Mouse (Mus musculus) MEL (cell line): ENCODE results near the gene Tarbp2. TPM values are rescaled to one million over a fixed set of nuclear protein-coding genes. Genes with fewer than 3 reads are reported as not detected.

Experiments
- DNase-seq: peaks from one replicate; pipeline ENCODE4 v3.0.0; 2011; ENCODE audit warnings: low read depth, low spot score
- H3K27ac ChIP-seq: 2 replicates; pipeline ENCODE4 v1.5.1; 2012; ENCODE audit warnings: low read depth, mild to moderate bottlenecking, control low read depth, low read length, moderate library complexity; ENCODE audit not compliant: control insufficient read depth
- H3K27me3 ChIP-seq, 2 experiments: fragments of 150-350 bp in 1 of 2; sonication (generic) in 1 of 2; 2 replicates each; pipeline ENCODE4 v1.6.1; 2012; ENCODE audit warnings: low read length in 2 of 2, mild to moderate bottlenecking in 2 of 2, improper control_type of control experiment in 1 of 2, moderate library complexity in 1 of 2; ENCODE audit not compliant: insufficient read depth in 2 of 2, control insufficient read depth in 1 of 2
- H3K36me3 ChIP-seq, 2 experiments: 2 replicates each; pipeline ENCODE4 v1.6.1; 2012 to 2014; ENCODE audit warnings: low read length in 2 of 2, improper control_type of control experiment in 1 of 2, inconsistent platforms in 1 of 2, mild to moderate bottlenecking in 1 of 2; ENCODE audit not compliant: insufficient read depth in 2 of 2, control insufficient read depth in 1 of 2
- H3K4me1 ChIP-seq, 2 experiments: fragments of 150-350 bp in 1 of 2; sonication (generic) in 1 of 2; 2 replicates each; pipeline ENCODE4 v1.6.1; 2012; ENCODE audit warnings: low read length in 2 of 2, improper control_type of control experiment in 1 of 2, mild to moderate bottlenecking in 1 of 2; ENCODE audit not compliant: insufficient read depth in 2 of 2, control insufficient read depth in 1 of 2
- H3K4me3 ChIP-seq, 2 experiments: fragments of 150-350 bp in 1 of 2; sonication (generic) in 1 of 2; 2 replicates each; pipeline ENCODE4 v1.5.1; 2012; ENCODE audit warnings: low read depth in 2 of 2, low read length in 2 of 2, mild to moderate bottlenecking in 2 of 2, moderate library complexity in 2 of 2, control low read depth in 1 of 2, improper control_type of control experiment in 1 of 2; ENCODE audit not compliant: control insufficient read depth in 1 of 2, insufficient read depth in 1 of 2
- H3K79me2 ChIP-seq: 2 replicates; pipeline ENCODE4 v1.6.1; 2012; ENCODE audit warnings: mild to moderate bottlenecking, low read length, moderate library complexity; ENCODE audit not compliant: control insufficient read depth, poor library complexity, insufficient read depth
- H3K9ac ChIP-seq: 2 replicates; pipeline ENCODE4 v1.6.1; 2012; ENCODE audit warnings: low read depth, mild to moderate bottlenecking, control low read depth, low read length, moderate library complexity; ENCODE audit not compliant: control insufficient read depth, poor library complexity, severe bottlenecking
- H3K9me3 ChIP-seq: fragments of 150-350 bp; sonication (generic); replicated peaks from 2 replicates; pipeline ENCODE4 v1.6.1; 2012; ENCODE audit warnings: mild to moderate bottlenecking, low read length, improper control_type of control experiment, moderate library complexity; ENCODE audit not compliant: insufficient read depth
- CHD1 ChIP-seq: IDR thresholded peaks from 2 replicates; pipeline ENCODE4 v1.6.1; 2012; ENCODE audit warnings: low read depth, mild to moderate bottlenecking, inconsistent platforms, low read length, improper control_type of control experiment
- CHD2 ChIP-seq: IDR thresholded peaks from 2 replicates; pipeline ENCODE4 v1.6.1; 2011; ENCODE audit warnings: low read length, improper control_type of control experiment
- CTCF ChIP-seq, 3 experiments: IDR thresholded peaks in 2 of 3; conservative IDR thresholded peaks in 1 of 3; 2 replicates each; pipeline ENCODE4 v1.5.1; 2011 to 2012; ENCODE audit warnings: low read length in 3 of 3, low read depth in 2 of 3, mild to moderate bottlenecking in 2 of 3, improper control_type of control experiment in 1 of 3, inconsistent platforms in 1 of 3, mixed read lengths in 1 of 3, moderate library complexity in 1 of 3; ENCODE audit not compliant: control insufficient read depth in 1 of 3, insufficient read depth in 1 of 3, poor library complexity in 1 of 3, severe bottlenecking in 1 of 3
- E2F4 ChIP-seq: IDR thresholded peaks from 2 replicates; pipeline ENCODE4 v1.6.1; 2011; ENCODE audit warnings: low read depth, low read length, improper control_type of control experiment, borderline replicate concordance
- GABPA ChIP-seq: IDR thresholded peaks from 2 replicates; pipeline ENCODE4 v1.6.1; 2012; ENCODE audit warnings: low read depth, mild to moderate bottlenecking, inconsistent platforms, low read length, improper control_type of control experiment, moderate library complexity
- GATA1 ChIP-seq: IDR thresholded peaks from 2 replicates; pipeline ENCODE4 v1.6.1; 2011; ENCODE audit warnings: low read depth, low read length, improper control_type of control experiment
- MAFK ChIP-seq: IDR thresholded peaks from 2 replicates; pipeline ENCODE4 v1.6.1; 2011; ENCODE audit warnings: low read depth, mild to moderate bottlenecking, low read length, improper control_type of control experiment, borderline replicate concordance
- MAX ChIP-seq: IDR thresholded peaks from 2 replicates; pipeline ENCODE4 v1.6.1; 2011; ENCODE audit warnings: low read length, improper control_type of control experiment
- MAZ ChIP-seq: IDR thresholded peaks from 2 replicates; pipeline ENCODE4 v1.6.1; 2012; ENCODE audit warnings: low read depth, mild to moderate bottlenecking, inconsistent platforms, low read length, improper control_type of control experiment
- MXI1 ChIP-seq: IDR thresholded peaks from 2 replicates; pipeline ENCODE4 v1.6.1; 2011; ENCODE audit warnings: mild to moderate bottlenecking, low read depth, low read length, improper control_type of control experiment
- MYB ChIP-seq: IDR thresholded peaks from 2 replicates; pipeline ENCODE4 v1.6.1; 2011; ENCODE audit warnings: mild to moderate bottlenecking, low read depth, low read length, improper control_type of control experiment
- MYC ChIP-seq: IDR thresholded peaks from 2 replicates; pipeline ENCODE4 v1.6.1; 2011; ENCODE audit warnings: low read depth, mild to moderate bottlenecking, low read length, improper control_type of control experiment, moderate library complexity
- NELFE ChIP-seq: IDR thresholded peaks from 2 replicates; pipeline ENCODE4 v1.6.1; 2011; ENCODE audit warnings: low read depth, low read length, improper control_type of control experiment
- NRF1 ChIP-seq: IDR thresholded peaks from 2 replicates; pipeline ENCODE4 v1.6.1; 2014; ENCODE audit warnings: low read depth, mild to moderate bottlenecking, inconsistent platforms, low read length, improper control_type of control experiment, moderate library complexity; ENCODE audit not compliant: poor library complexity, insufficient read depth, severe bottlenecking
- POLR2A ChIP-seq, 2 experiments: IDR thresholded peaks; 2 replicates each; pipeline ENCODE4 v1.6.1; 2011 to 2012; ENCODE audit warnings: low read length in 2 of 2, mild to moderate bottlenecking in 2 of 2, control low read depth in 1 of 2, improper control_type of control experiment in 1 of 2, low read depth in 1 of 2, moderate library complexity in 1 of 2; ENCODE audit not compliant: control insufficient read depth in 1 of 2, insufficient read depth in 1 of 2, poor library complexity in 1 of 2
- POLR2AphosphoS2 ChIP-seq: IDR thresholded peaks from 2 replicates; pipeline ENCODE4 v1.6.1; 2011; ENCODE audit warnings: low read length, improper control_type of control experiment
- POLR2AphosphoS5 ChIP-seq: IDR thresholded peaks from 2 replicates; pipeline ENCODE4 v1.6.1; 2012; ENCODE audit warnings: low read depth, borderline replicate concordance, mild to moderate bottlenecking, inconsistent platforms, low read length, moderate library complexity, mixed read lengths
- RCOR1 ChIP-seq: IDR thresholded peaks from 2 replicates; pipeline ENCODE4 v1.6.1; 2012; ENCODE audit warnings: low read depth, mild to moderate bottlenecking, inconsistent platforms, low read length, improper control_type of control experiment
- SIN3A ChIP-seq: IDR thresholded peaks from 2 replicates; pipeline ENCODE4 v1.6.1; 2012; ENCODE audit warnings: low read length, improper control_type of control experiment, inconsistent platforms
- TCF12 ChIP-seq: IDR thresholded peaks from 2 replicates; pipeline ENCODE4 v1.6.1; 2014; ENCODE audit warnings: low read depth, mild to moderate bottlenecking, inconsistent platforms, low read length, improper control_type of control experiment, moderate library complexity
- UBTF ChIP-seq: IDR thresholded peaks from 2 replicates; pipeline ENCODE4 v1.6.1; 2012; ENCODE audit warnings: low read depth, mild to moderate bottlenecking, inconsistent platforms, low read length, improper control_type of control experiment, moderate library complexity, borderline replicate concordance; ENCODE audit not compliant: insufficient read depth
- USF2 ChIP-seq, 2 experiments: IDR thresholded peaks; 2 replicates each; pipeline ENCODE4 v1.6.1; 2011 to 2012; ENCODE audit warnings: improper control_type of control experiment in 2 of 2, low read length in 2 of 2, borderline replicate concordance in 1 of 2, inconsistent platforms in 1 of 2, low read depth in 1 of 2, mild to moderate bottlenecking in 1 of 2; ENCODE audit not compliant: insufficient read depth in 1 of 2
- ZMIZ1 ChIP-seq: IDR thresholded peaks from 2 replicates; pipeline ENCODE4 v1.6.1; 2012; ENCODE audit warnings: low read depth, mild to moderate bottlenecking, inconsistent platforms, low read length, improper control_type of control experiment, moderate library complexity
- polyA plus RNA-seq, 2 experiments: library from polyadenylated mRNA; stranded (reverse) in 1 of 2; unstranded in 1 of 2; fragments of >175 nt in 1 of 2; fragments of >200 nt in 1 of 2; gene quantifications; 2 replicates each; pipeline versions ENCODE4 v1.2.1 to v1.2.4; 2012; ENCODE audit warnings: low replicate concordance in 2 of 2, low read depth in 1 of 2; ENCODE audit not compliant: insufficient read length in 2 of 2, insufficient read depth in 1 of 2, missing spikeins in 1 of 2
- total RNA-seq: library from RNA; depleted of rRNA; stranded (reverse); fragments of 300-350 nt; gene quantifications from 2 replicates; pipeline ENCODE4 v1.2.3, GENCODE M21; 2012

Gene Tarbp2
- total and polyA plus RNA-seq, 3 experiments, result 155 to 182 TPM; not detected in 1

GRCm38 (mm10) chr15:102530566-102530965 lies 12.6 kb downstream of the Tarbp2 start:
- no peak overlapping the region for H3K4me3 ChIP-seq
- H3K4me1 ChIP-seq, result no peaks in the 10 kb centered on the region
- H3K9me3 ChIP-seq, result no peaks in the 10 kb centered on the region
- H3K9ac ChIP-seq, result no peak overlapping the region
- no peaks in the 10 kb centered on the region for H3K79me2 ChIP-seq
- H3K27me3 ChIP-seq, result no peaks in the 10 kb centered on the region
- H3K36me3 ChIP-seq, result peaks cover 0 to 28% of the 10 kb centered on the region in 2 experiments; a peak in 2 of 4 replicates
- H3K27ac ChIP-seq, result no peak overlapping the region
- DNase-seq, result no peak
- TF ChIP-seq POLR2AphosphoS2 (no peak), UBTF (no peak), USF2 (IDR thresholded peaks at IDR 0.05; ENCODE audit: borderline replicate concordance in 1 of 2, insufficient read depth in 1 of 2, low read depth in 1 of 2, low read length in 2 of 2) (no peak), POLR2AphosphoS5 (no peak), TCF12 (no peak), SIN3A (no peak), NRF1 (no peak), CTCF (IDR thresholded peaks at IDR 0.05 in 2 of 3, conservative IDR thresholded peaks at IDR 0.05 in 1 of 3; ENCODE audit: control insufficient read depth in 1 of 3, insufficient read depth in 1 of 3, low read depth in 2 of 3, low read length in 3 of 3, poor library complexity in 1 of 3, severe bottlenecking in 1 of 3) (no peak), NELFE (no peak), GATA1 (no peak), MXI1 (no peak), GABPA (no peak), MAZ (no peak), E2F4 (no peak), MYC (no peak), POLR2A (IDR thresholded peaks at IDR 0.05; ENCODE audit: control insufficient read depth in 1 of 2, insufficient read depth in 1 of 2, low read depth in 1 of 2, low read length in 2 of 2, poor library complexity in 1 of 2) (no peak), MAFK (no peak), MAX (no peak)

- no peak for DNase-seq
- H3K9me3 ChIP-seq, result no peaks in the 10 kb centered on the region
- no peaks in the 10 kb centered on the region for H3K4me1 ChIP-seq
- no peak overlapping the region for H3K4me3 ChIP-seq
- no peak overlapping the region for H3K9ac ChIP-seq
- no peaks in the 10 kb centered on the region for H3K27me3 ChIP-seq
- no peak overlapping the region for H3K27ac ChIP-seq
- TF ChIP-seq CHD1 (no peak), CHD2 (no peak), E2F4 (no peak), RCOR1 (no peak), MYC (no peak), ZMIZ1 (no peak), UBTF (no peak), USF2 (IDR thresholded peaks at IDR 0.05; ENCODE audit: borderline replicate concordance in 1 of 2, insufficient read depth in 1 of 2, low read depth in 1 of 2, low read length in 2 of 2) (no peak), MAZ (no peak), MYB (no peak)
- H3K36me3 ChIP-seq, result peaks cover 0 to 35% of the 10 kb centered on the region in 2 experiments; a peak in 2 of 4 replicates
- no peaks in the 10 kb centered on the region for H3K79me2 ChIP-seq
Measured at GRCm38 (mm10) chr15:102531586-102531985, 13.6 kb downstream of the Tarbp2 start.
